Mouse (Mus musculus) left cerebral cortex, adult 18-20 months (tissue): ENCODE results near the gene Hebp1. TPM values are rescaled to one million over a fixed set of nuclear protein-coding genes. Genes with fewer than 3 reads are reported as not detected.
A peak's percentile ranks its signal among the peaks of the same experiment; 100 is the strongest.

Experiments used
- DNase-seq, 2 experiments: peaks; one replicate each; pipeline ENCODE4 v3.0.0; 2021 to 2022; ENCODE audit warnings: low spot score in 2 of 2, mixed read lengths in 1 of 2
- long read RNA-seq, 2 experiments: library from polyadenylated mRNA; stranded (forward); transcript quantifications; one replicate each; pipeline ENCODE4 v2.0.0; 2021
- total RNA-seq, 2 experiments: library from RNA; stranded (reverse); gene quantifications; 2 replicates each; pipeline ENCODE4 v1.2.3; 2021

Gene Hebp1
- total RNA-seq: 10 to 100 TPM; 52.6 to 57.5 TPM
- long read RNA-seq, experiment 1, partial matches to known transcripts: 0 of 2 reads
- long read RNA-seq, experiment 1, other reads (novel, unspliced or antisense): 2 of 2 reads
- long read RNA-seq, experiment 2, partial matches to known transcripts: 0 of 5 reads
- long read RNA-seq, experiment 2, other reads (novel, unspliced or antisense): 1 of 5 reads

GRCm38 (mm10) chr6:135197921-135198532 is at the start of gene Hebp1, which contains the start of gene Fam234b:
Gene Hebp1 (minus strand): TSS chr6:135198022.
Gene Fam234b (plus strand): TSS chr6:135197977.
- DNase-seq: peak; percentile 88 to 91

DNA sequence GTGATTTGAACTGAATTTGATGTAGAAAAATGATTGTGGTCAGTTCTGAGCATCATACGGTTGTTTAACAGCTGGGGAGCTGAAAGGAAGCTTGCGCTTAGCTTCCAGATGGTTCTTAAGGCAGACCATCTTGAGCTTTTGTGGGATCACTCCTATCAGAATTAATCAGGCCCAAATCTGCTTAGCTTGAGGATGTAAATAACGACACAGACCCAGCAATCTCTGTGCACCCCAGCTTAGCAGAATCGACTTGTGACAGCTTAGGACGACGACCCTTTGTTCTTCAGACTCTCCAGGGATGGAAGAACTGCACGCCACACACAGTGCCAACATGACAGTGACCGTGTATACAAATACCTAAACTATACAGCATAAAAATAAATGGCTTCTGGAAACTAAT is 47.8 kb upstream of the Hebp1 start:
- no peak for DNase-seq

DNA sequence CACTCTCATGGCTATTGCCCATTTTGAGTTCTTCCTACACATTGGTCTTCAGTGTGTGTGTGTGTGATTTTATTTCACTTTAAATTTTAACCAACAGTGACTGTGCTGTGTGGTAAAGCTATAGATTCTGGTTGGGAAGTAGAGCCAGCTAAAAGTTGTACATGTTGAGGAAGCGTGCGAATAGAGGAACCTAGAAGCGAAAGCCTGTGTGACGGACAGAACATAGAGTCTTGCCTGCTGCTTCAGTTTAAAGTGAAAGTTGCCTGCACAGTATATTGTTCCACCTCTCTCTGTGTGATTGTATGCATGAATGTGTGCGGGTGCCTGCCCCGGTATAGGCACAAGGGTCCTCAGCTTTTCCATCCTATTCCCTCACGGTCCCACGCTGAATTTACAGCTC is 42.5 kb upstream of the Hebp1 start:
- DNase-seq: no peak

DNA sequence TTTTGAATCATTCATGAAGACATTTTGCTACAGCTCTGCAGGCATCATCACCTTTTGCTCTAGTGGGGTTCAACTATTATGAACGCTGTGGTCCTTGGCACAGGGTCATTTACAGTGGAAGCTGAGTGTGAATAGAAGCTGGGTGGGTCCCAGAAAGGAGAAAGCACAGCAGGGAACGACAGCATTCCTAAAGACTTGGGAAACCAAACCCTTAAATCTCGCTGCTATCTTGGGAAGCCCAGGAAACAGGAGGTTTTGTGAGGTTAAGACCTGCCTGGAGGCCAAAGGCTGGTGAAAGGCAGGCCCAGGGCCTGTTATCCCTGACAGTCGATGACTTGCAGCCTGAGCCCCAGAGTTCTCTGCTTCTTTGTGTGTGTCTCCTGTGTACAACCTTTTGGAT is 40.4 kb upstream of the Hebp1 start:
- no peak for DNase-seq

DNA sequence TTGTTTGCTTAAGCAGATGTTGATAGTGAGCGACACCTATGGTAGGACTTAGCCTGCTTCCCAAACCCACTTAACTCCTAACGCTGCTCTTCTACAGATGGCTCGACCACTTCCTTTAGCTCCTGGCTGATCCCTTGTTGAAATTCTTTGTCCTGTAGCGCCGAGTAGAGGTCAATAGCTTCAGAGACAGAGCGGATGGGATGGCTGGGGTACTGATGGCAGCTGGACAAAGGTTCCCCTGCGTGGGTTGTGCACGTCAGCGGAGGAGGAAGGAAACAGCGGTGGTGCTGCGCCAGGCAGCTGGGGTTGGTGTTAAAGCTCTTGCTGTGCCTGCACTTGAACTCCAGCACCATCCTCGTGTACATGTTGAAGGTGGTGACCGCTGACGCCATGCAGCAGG is 39.5 kb upstream of the Hebp1 start:
- DNase-seq: no peak

- DNase-seq: no peak
These were observed 38.8 kb upstream of the Hebp1 start for GRCm38 (mm10) chr6:135236576-135236975.

- no peak for DNase-seq
These were observed 37.9 kb upstream of the Hebp1 start for GRCm38 (mm10) chr6:135235742-135236141.

DNA sequence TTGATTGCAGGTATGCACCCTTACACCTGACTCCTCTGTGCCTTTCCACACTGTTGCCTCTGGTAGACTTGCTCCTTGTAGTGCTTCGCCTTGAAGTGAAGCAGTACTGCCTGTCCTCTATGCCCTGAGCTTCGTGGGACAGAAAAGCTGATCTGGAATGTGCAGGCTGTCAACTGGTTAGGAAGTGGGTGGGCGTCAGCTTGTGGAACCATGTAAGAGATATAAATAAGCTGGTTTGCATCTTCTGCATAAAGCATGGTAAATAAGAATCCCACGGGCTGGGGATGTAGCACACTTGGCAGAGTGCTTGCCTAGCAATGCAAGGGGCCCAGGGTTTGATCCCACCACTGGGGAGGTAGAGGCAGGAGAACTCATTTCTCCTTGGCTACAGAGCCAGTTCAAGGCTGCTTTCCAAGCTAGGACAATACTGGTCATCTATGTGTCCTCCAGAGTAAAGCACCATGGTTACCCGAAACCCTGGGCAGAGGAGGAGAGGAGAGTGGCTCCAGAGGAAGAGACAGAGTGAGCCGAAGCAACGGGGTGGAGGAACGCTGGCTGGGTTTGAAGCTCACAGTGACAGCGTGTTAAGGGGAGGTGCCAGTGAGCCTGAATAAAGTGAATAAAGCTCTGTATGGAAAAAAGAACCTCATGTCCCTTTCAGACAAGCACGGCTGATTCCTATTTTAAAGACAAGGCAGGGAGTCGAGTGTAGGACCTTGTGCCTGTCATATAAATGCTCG is 34.8 kb upstream of the Hebp1 start:
- peak in 1 of 2 experiments; percentile 60 for DNase-seq

DNA sequence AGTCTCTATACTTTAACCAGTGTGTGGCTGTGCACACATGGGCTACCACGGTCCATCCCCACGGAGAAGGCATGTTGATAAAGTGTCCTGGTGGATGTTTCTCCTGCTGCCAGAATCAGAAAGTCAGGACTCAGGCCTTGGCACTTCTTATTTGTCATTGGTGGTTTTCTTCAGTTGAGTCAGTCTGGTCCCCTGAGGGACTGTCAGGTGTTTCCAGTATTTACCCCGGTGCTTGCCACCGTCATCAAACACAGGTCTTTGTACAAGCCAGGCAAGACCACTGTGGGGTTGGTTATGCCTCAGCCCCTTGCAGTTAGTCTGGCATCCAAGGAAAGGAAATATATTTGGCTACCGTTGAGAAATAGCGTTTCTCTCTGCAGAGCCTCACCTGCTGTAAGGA is 32.8 kb upstream of the Hebp1 start:
- no peak for DNase-seq

DNA sequence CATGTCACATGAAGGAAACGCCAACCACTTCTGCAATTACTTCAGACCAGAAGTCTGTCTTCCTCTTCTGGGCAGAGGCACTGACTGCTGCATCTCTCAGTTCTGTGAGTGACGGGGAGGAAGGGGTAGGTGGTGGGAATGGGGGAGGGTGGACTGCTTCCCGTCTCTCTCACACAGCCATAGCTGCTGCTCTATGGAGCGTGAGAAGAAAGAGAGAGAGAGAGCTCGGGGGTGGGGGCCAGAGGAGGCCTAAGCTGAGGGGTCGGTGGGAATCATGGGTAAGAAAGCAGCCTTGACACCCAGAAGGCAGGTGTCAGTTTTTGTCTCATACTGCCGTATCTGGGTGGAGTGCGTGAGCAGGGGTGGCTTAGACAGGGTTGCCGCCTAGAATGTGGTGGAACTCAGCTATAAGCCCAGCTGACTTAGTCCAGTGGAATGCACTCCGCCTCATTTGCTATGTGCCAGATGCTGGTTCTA is 30.7 kb upstream of the Hebp1 start:
- no peak for DNase-seq

DNA sequence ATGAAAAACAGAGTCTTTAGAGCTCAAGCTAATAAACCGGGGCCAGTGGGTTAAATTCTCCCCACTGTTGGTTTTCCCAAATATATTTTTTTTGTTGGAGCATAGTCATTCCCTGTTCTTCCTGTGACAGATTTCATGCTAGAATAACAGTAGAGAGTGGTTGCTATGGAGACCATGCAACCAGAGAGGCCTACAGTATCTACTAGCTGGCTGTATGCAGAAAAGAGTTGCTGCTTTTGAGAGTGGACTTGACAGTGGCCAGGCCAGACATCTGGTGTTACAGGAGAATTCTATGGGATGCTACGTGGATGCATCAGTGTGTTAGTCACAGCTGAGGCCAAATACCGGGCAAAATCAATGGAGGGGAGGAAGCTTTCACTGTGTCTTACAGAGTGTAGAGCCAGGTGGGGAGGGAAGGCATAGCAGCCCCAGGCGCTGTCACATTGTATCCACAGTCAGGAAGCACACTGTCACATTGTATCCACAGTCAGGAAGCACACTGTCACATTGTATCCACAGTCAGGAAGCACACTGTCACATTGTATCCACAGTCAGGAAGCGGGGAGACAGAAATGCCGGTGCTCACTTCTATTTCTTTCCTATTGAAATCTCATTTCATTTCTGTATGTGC is 26.1 kb upstream of the Hebp1 start:
- DNase-seq: no peak

GRCm38 (mm10) chr6:135219916-135220315 is 22.1 kb upstream of the Hebp1 start:
- no peak for DNase-seq

DNA sequence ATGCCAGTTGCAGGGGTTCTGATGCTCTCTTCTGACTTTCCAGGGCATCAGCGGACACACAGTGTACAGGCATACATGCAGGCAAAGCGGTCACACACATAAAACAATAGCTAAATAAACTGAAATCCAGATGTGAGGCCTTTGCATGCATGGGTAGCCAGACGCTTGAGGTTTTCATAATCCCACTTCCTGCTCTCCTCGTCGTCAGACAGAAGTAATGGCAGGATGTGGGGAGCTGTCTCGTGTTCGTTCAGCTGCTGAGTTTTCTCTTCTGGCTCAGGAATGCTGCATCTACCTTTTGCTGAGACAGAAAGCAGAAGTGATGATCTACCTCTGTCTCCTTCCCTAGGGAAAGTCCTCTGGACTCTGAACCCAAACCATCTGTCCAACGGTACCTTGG is 20.5 kb upstream of the Hebp1 start:
- DNase-seq: no peak

GRCm38 (mm10) chr6:135212666-135213065 is 14.8 kb upstream of the Hebp1 start:
- DNase-seq: no peak

GRCm38 (mm10) chr6:135211169-135211568 is 13.3 kb upstream of the Hebp1 start:
- DNase-seq: no peak

GRCm38 (mm10) chr6:135206909-135207308 is 9.1 kb upstream of the Hebp1 start:
- no peak for DNase-seq

- no peak for DNase-seq
These were observed 8.0 kb upstream of the Hebp1 start for GRCm38 (mm10) chr6:135205802-135206201.

- no peak for DNase-seq
These were observed 7.0 kb upstream of the Hebp1 start for GRCm38 (mm10) chr6:135204869-135205268.

DNA sequence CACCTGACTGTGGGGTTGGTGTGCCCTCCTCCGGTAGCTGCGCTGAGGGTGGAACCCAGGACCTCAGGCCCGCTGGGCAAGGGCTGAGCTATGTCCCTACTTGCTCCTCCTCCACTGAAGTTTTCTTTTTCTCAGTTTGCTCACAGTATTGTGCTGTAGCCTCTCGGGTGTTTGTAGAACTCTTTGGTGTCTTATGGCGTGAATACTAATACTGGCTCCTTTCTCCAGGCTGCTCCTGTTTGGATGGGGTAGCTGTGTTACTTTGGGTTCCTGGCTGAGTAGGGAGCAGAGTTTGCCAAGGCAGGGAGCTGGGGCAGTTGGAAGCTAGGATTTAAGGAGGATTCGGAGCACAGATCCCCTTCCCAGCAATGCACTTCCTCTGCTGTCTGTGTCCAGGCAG is 5.9 kb upstream of the Hebp1 start:
- no peak for DNase-seq

- DNase-seq: no peak
These were observed 4.8 kb upstream of the Hebp1 start for GRCm38 (mm10) chr6:135202668-135203067.

DNA sequence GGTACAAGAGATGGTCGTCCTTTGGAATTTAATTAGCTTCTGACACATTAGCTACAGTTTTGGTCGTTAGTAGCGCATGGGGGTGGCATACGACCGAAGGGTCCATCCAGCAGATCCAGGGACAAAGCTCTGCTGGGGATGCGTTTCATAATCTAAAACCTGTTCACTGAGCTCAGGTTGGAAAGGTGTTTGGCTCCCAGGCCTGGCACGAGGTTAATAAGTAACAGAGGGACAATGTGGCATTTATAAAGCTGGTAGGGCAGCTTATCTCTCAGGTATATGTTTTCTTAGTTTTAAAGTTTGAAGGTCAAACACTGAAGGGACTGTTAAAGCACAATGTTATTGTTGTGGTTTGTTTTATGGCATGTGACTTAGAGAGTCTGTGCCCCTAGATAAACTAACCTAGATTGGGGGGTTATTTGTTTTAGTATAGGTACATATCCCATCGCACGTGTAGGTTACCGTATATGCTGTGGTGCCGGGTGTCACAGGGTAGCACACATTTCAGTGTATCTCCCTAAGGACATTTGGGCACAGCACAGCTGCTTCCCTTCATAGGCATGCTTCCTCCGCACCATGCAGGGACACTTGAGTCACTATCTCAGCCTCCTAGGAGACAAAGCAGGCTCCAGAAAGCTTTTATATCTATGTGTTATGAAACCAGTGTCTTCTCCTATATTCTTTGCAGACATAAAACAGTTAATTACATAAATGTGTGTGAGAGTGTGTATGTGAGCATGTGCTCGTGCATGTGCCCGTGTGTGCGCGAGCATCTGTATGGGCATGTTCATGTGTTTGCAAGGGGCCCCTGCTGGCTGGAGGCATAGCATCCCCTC is 2.5 kb upstream of the Hebp1 start:
- DNase-seq: peak; percentile 47 to 56
